Mouse (Mus musculus): ENCODE data around the gene Fam107b. TPM values are rescaled to one million over a fixed set of nuclear protein-coding genes. Genes with fewer than 3 reads are reported as not detected.

Gene Fam107b
- 1 to 10 TPM in 3 of 4 experiments, under 1 TPM in 1; 0.94 to 3.6 (median 1.3) TPM for total RNA-seq (2022)

- no peak for DNase-seq (ENCODE audit: low spot score in 2 of 2)
Measured at GRCm38 (mm10) chr2:3570186-3570585, at the start of gene Fam107b. Gene Fam107b (plus strand): TSS chr2:3570488.

GRCm38 (mm10) chr2:3522558-3522957 lies 47.7 kb upstream of the Fam107b start:
- DNase-seq (ENCODE audit: low spot score in 2 of 2) = no peak

GRCm38 (mm10) chr2:3526288-3526687 lies 44.0 kb upstream of the Fam107b start:
- no peak for DNase-seq (ENCODE audit: low spot score in 2 of 2)

- DNase-seq (ENCODE audit: low spot score in 2 of 2) = no peak
Measured at GRCm38 (mm10) chr2:3541307-3542079, 28.8 kb upstream of the Fam107b start.

GRCm38 (mm10) chr2:3546055-3546454 lies 24.2 kb upstream of the Fam107b start:
- no peak for DNase-seq (ENCODE audit: low spot score in 2 of 2)

GRCm38 (mm10) chr2:3546588-3546987 lies 23.7 kb upstream of the Fam107b start:
- DNase-seq (ENCODE audit: low spot score in 2 of 2) = no peak

GRCm38 (mm10) chr2:3570606-3571005 lies 318 bp downstream of the Fam107b start:
- DNase-seq (ENCODE audit: low spot score in 2 of 2) = no peak

- no peak for DNase-seq (ENCODE audit: low spot score in 2 of 2)
Measured at GRCm38 (mm10) chr2:3573883-3574282, 3.6 kb downstream of the Fam107b start.

- no peak for DNase-seq (ENCODE audit: low spot score in 2 of 2)
Measured at GRCm38 (mm10) chr2:3575140-3575539, 4.9 kb downstream of the Fam107b start.

GRCm38 (mm10) chr2:3576346-3576745 lies 6.1 kb downstream of the Fam107b start:
- DNase-seq (ENCODE audit: low spot score in 2 of 2) = no peak

GRCm38 (mm10) chr2:3577216-3577615 lies 6.9 kb downstream of the Fam107b start:
- no peak for DNase-seq (ENCODE audit: low spot score in 2 of 2)

GRCm38 (mm10) chr2:3578180-3578902 lies 8.1 kb downstream of the Fam107b start:
- no peak for DNase-seq (ENCODE audit: low spot score in 2 of 2)

- DNase-seq (ENCODE audit: low spot score in 2 of 2) = no peak
Measured at GRCm38 (mm10) chr2:3579316-3579902, 9.1 kb downstream of the Fam107b start.

GRCm38 (mm10) chr2:3582830-3583229 lies 12.5 kb downstream of the Fam107b start:
- no peak for DNase-seq (ENCODE audit: low spot score in 2 of 2)

- no peak for DNase-seq (ENCODE audit: low spot score in 2 of 2)
Measured at GRCm38 (mm10) chr2:3585231-3585783, 15.0 kb downstream of the Fam107b start.

GRCm38 (mm10) chr2:3590086-3590915 lies 20.0 kb downstream of the Fam107b start:
- DNase-seq (ENCODE audit: low spot score in 2 of 2) = no peak

- DNase-seq (ENCODE audit: low spot score in 2 of 2) = no peak
Measured at GRCm38 (mm10) chr2:3590916-3591197, 20.6 kb downstream of the Fam107b start.

GRCm38 (mm10) chr2:3594663-3595318 lies 24.5 kb downstream of the Fam107b start:
- no peak for DNase-seq (ENCODE audit: low spot score in 2 of 2)

- DNase-seq (ENCODE audit: low spot score in 2 of 2) = no peak
Measured at GRCm38 (mm10) chr2:3600421-3600820, 30.1 kb downstream of the Fam107b start.

- no peak for DNase-seq (ENCODE audit: low spot score in 2 of 2)
Measured at GRCm38 (mm10) chr2:3602599-3602998, 32.3 kb downstream of the Fam107b start.

GRCm38 (mm10) chr2:3603181-3603580 lies 32.9 kb downstream of the Fam107b start:
- no peak for DNase-seq (ENCODE audit: low spot score in 2 of 2)

All from gastrocnemius, adult 8-10 months (tissue).